Mouse (Mus musculus) cerebellum, postnatal 36 days (tissue): Measurements from ENCODE around the gene Gm21885.

Experiments used
- DNase-seq, 2 experiments: peaks; one replicate each; pipeline ENCODE4 v3.0.0; 2021 to 2022; ENCODE audit warnings: mixed read lengths in 2 of 2

The Gm21885 gene

GRCm38 (mm10) chr11:94320969-94321930, 39.6 kb downstream of the Gm21885 start:
- DNase-seq = peak in 1 of 2 experiments; percentile 69

GRCm38 (mm10) chr11:94321931-94322400, 40.3 kb downstream of the Gm21885 start, which contains the start of gene Luc7l3:
TSS of gene Luc7l3 (minus strand) at chr11:94321988.
- peak; percentile 97 for DNase-seq

- DNase-seq = no peak
Measured at GRCm38 (mm10) chr11:94322636-94323035, 41.0 kb downstream of the Gm21885 start.

- DNase-seq = no peak
Measured at GRCm38 (mm10) chr11:94323271-94323925, 41.7 kb downstream of the Gm21885 start.

GRCm38 (mm10) chr11:94324618-94325017, 42.9 kb downstream of the Gm21885 start:
- DNase-seq = no peak

- peak; percentile 55 to 71 for DNase-seq
Measured at GRCm38 (mm10) chr11:94326961-94327411, 45.3 kb downstream of the Gm21885 start.

- peak; percentile 97 to 98 for DNase-seq
Measured at GRCm38 (mm10) chr11:94327693-94328643, 46.3 kb downstream of the Gm21885 start, which contains the start of gene Ankrd40. TSS of gene Ankrd40 (plus strand) at chr11:94328001.

- DNase-seq = no peak
Measured at GRCm38 (mm10) chr11:94328644-94329025, 47.0 kb downstream of the Gm21885 start.

GRCm38 (mm10) chr11:94329270-94329891, 47.7 kb downstream of the Gm21885 start:
- DNase-seq = peak; percentile 68 to 70

- DNase-seq = no peak
Measured at GRCm38 (mm10) chr11:94330211-94330610, 48.5 kb downstream of the Gm21885 start.

GRCm38 (mm10) chr11:94332726-94333125, 51.1 kb downstream of the Gm21885 start:
- no peak for DNase-seq

- DNase-seq = no peak
Measured at GRCm38 (mm10) chr11:94334386-94334968, 52.8 kb downstream of the Gm21885 start.
